Mouse (Mus musculus): ENCODE results near the gene Slc5a2. TPM values are rescaled to one million over a fixed set of nuclear protein-coding genes. Genes with fewer than 3 reads are reported as not detected.
A peak's percentile ranks its signal among the peaks of the same experiment; 100 is the strongest.

Gene Slc5a2
- total and polyA plus RNA-seq, 3 experiments: 0.21 TPM; not detected in 2

DNA sequence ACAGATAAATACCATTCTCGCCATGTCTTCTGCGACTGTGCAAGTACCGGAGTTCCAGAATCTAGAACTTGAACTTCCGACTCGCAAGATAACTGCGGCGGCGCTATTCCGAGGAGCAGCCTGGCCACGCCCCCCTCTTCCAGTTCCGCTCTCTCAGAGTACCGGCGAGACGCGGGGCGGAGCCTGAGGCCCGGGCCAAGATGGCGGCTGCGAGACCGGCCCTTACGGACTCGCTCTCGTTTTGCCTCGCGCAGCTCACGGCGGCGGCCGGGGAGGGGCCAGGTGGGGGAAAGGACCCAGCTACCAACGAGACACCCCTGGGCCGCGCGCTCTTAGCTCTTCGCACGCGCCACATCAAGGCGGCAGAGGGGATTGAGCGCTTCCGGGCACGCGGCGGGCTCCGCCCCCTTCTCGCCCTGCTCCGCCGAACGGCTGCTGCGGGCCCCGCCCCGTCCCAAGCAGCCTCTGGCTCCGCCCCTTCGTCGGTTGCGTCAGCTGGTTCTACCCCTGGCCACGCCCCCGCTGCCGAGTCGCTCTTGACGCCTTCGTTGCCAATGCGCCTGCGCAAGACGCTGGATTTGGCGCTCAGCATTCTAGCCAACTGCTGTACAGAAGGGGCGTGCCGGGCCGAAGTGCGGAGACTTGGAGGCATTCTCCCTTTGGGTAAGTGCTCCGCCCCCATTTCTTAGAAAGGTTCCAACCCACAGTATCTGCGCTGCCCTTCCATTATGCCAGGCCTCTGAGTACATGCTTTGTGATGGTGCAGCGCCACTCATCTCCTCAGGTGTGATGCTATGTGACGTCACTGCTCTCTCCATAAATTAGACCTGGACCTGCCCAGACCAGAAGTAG, 27.3 kb upstream of the Slc5a2 start, which contains the start of gene 9130023H24Rik:
Gene 9130023H24Rik (minus strand): TSS at position 105 of the 852 bp plus-strand sequence.
- Histone ChIP-seq H3K4me2 (ENCODE audit: insufficient read depth, low read depth, poor library complexity, severe bottlenecking) (peak within 1 kb of the TSS; percentile 72), H3K9me3 (replicated peaks; ENCODE audit: low read length) (no peaks in the 10 kb centered on the region), H3K4me1 (ENCODE audit: control insufficient read depth in 1 of 2, insufficient read depth in 2 of 2) (peaks cover 16 to 49% of the 10 kb centered on the region in 2 experiments), H3K9ac (ENCODE audit: insufficient read depth, low read depth) (peak within 1 kb of the TSS; percentile 94), H3K36me3 (replicated peaks in 1 of 2; ENCODE audit: control insufficient read depth in 1 of 2, insufficient read depth in 1 of 2, low read length in 1 of 2) (peaks cover 34 to 50% of the 10 kb centered on the region in 2 experiments), H3K4me3 (replicated peaks in 1 of 3; ENCODE audit: low read depth in 2 of 3, low read length in 2 of 3, poor library complexity in 1 of 3) (peak within 1 kb of the TSS; percentile 82 to 85 (median 84)), H3K27me3 (replicated peaks) (no peaks in the 10 kb centered on the region), H3K27ac (ENCODE audit: insufficient read depth, low read depth) (peak within 1 kb of the TSS; percentile 94), H3K79me2 (replicated peaks; ENCODE audit: control insufficient read depth, extremely low read depth, insufficient read depth, poor library complexity, severe bottlenecking) (no peaks in the 10 kb centered on the region)
- DNase-seq (ENCODE audit: extremely low read depth): peak; percentile 100
- TF ChIP-seq POLR2AphosphoS2 (IDR thresholded peaks at IDR 0.05; ENCODE audit: low read depth, low read length) (peak; percentile 71; the same call in 1 of the 2 replicates), BHLHE40 (IDR thresholded peaks at IDR 0.05; ENCODE audit: low read depth, low read length) (peak; percentile 40; the same call in 1 of the 2 replicates), ZMIZ1 (IDR thresholded peaks at IDR 0.05; ENCODE audit: low read depth, low read length) (peak; percentile 78), MAZ (IDR thresholded peaks at IDR 0.05; ENCODE audit: low read depth, low read length) (no peak), EP300 (IDR thresholded peaks at IDR 0.05; ENCODE audit: low read length) (no peak), ETS1 (conservative IDR thresholded peaks at IDR 0.05; ENCODE audit: low read depth, low read length) (peak; percentile 20; the same call in 1 of the 2 replicates), MAFK (IDR thresholded peaks at IDR 0.05; ENCODE audit: insufficient replicate concordance, low read length) (no peak), ZNF384 (IDR thresholded peaks at IDR 0.05; ENCODE audit: low read depth, low read length) (no peak), RCOR1 (conservative IDR thresholded peaks at IDR 0.05; ENCODE audit: low read depth, low read length) (0 out of 2 replicates have a peak, but pooled peaks have one; percentile 30), KAT2A (IDR thresholded peaks at IDR 0.05; ENCODE audit: insufficient replicate concordance, low read length) (0 out of 2 replicates have a peak, but pooled peaks have one; percentile 40), IRF4 (IDR thresholded peaks at IDR 0.05; ENCODE audit: low read depth, low read length) (peak; percentile 42; the same call in 1 of the 2 replicates), ZKSCAN1 (IDR thresholded peaks at IDR 0.05; ENCODE audit: borderline replicate concordance, low read depth, low read length) (no peak), CTCF (conservative IDR thresholded peaks at IDR 0.05 in 1 of 2, IDR thresholded peaks at IDR 0.05 in 1 of 2; ENCODE audit: low read depth in 2 of 2, low read length in 2 of 2) (peak in 1 of 2 experiments; percentile 37; a peak in 1 of 4 replicates), SIN3A (IDR thresholded peaks at IDR 0.05; ENCODE audit: low read length) (peak; percentile 20; the same call in 1 of the 2 replicates), GABPA (IDR thresholded peaks at IDR 0.05; ENCODE audit: insufficient replicate concordance, low read depth, low read length) (peak; percentile 26; the same call in 1 of the 2 replicates), POLR2A (IDR thresholded peaks at IDR 0.05; ENCODE audit: low read depth, low read length) (peak; percentile 81), PAX5 (IDR thresholded peaks at IDR 0.05; ENCODE audit: low read length) (no peak), NELFE (IDR thresholded peaks at IDR 0.05; ENCODE audit: low read depth, low read length) (peak; percentile 82), RAD21 (IDR thresholded peaks at IDR 0.05; ENCODE audit: low read depth, low read length) (no peak), TBP (conservative IDR thresholded peaks at IDR 0.05; ENCODE audit: low read depth, low read length) (peak; percentile 53; the same call in 1 of the 2 replicates), HCFC1 (IDR thresholded peaks at IDR 0.05; ENCODE audit: low read depth, low read length) (peak; percentile 20), MXI1 (IDR thresholded peaks at IDR 0.05; ENCODE audit: low read depth, low read length) (peak; percentile 54; the same call in 1 of the 2 replicates), USF1 (IDR thresholded peaks at IDR 0.05; ENCODE audit: low read depth, low read length) (peak; percentile 30), E2F4 (IDR thresholded peaks at IDR 0.05; ENCODE audit: insufficient replicate concordance, low read depth, low read length) (peak; percentile 84; the same call in 1 of the 2 replicates), MEF2A (IDR thresholded peaks at IDR 0.05; ENCODE audit: borderline replicate concordance, low read depth, low read length) (peak; percentile 57), JUND (conservative IDR thresholded peaks at IDR 0.05; ENCODE audit: low read depth, low read length) (no peak), MAX (IDR thresholded peaks at IDR 0.05; ENCODE audit: low read length) (peak; percentile 65), NRF1 (IDR thresholded peaks at IDR 0.05; ENCODE audit: low read depth, low read length) (peak; percentile 100), USF2 (conservative IDR thresholded peaks at IDR 0.05; ENCODE audit: low read depth, low read length) (no peak), UBTF (IDR thresholded peaks at IDR 0.05; ENCODE audit: low read depth, low read length) (no peak), ELF1 (IDR thresholded peaks at IDR 0.05; ENCODE audit: low read depth, low read length) (peak; percentile 92), SMC3 (IDR thresholded peaks at IDR 0.05; ENCODE audit: low read depth, low read length) (no peak), TCF12 (IDR thresholded peaks at IDR 0.05; ENCODE audit: low read depth, low read length) (peak; percentile 95), CHD1 (IDR thresholded peaks at IDR 0.05; ENCODE audit: low read depth, low read length) (no peak), MYC (IDR thresholded peaks at IDR 0.05; ENCODE audit: low read depth, low read length) (peak; percentile 58; the same call in 1 of the 2 replicates), JUN (IDR thresholded peaks at IDR 0.05; ENCODE audit: insufficient read depth, low read depth, low read length) (no peak), CHD2 (IDR thresholded peaks at IDR 0.05; ENCODE audit: low read length) (no peak), ZC3H11A (IDR thresholded peaks at IDR 0.05; ENCODE audit: low read depth, low read length) (no peak)
- dilution Hi-C loops (cut with MboI; ENCODE audit: extremely low pct_ligation_motif_present, extremely low pct_unique_long_range_greater_than_20kb, low sequenced_read_pairs) (no loop called here), in situ Hi-C loops (cut with MboI; ENCODE audit: low pct_ligation_motif_present, low pct_unique_long_range_greater_than_20kb, low sequenced_read_pairs) (no loop called here)
